Mouse (Mus musculus) right cerebral cortex, adult 18-20 months (tissue): ENCODE measurements around the gene Runx2.

Experiments
- DNase-seq: peaks from one replicate; pipeline ENCODE4 v3.0.0; 2022; ENCODE audit warnings: mixed read lengths

Gene Runx2

DNA sequence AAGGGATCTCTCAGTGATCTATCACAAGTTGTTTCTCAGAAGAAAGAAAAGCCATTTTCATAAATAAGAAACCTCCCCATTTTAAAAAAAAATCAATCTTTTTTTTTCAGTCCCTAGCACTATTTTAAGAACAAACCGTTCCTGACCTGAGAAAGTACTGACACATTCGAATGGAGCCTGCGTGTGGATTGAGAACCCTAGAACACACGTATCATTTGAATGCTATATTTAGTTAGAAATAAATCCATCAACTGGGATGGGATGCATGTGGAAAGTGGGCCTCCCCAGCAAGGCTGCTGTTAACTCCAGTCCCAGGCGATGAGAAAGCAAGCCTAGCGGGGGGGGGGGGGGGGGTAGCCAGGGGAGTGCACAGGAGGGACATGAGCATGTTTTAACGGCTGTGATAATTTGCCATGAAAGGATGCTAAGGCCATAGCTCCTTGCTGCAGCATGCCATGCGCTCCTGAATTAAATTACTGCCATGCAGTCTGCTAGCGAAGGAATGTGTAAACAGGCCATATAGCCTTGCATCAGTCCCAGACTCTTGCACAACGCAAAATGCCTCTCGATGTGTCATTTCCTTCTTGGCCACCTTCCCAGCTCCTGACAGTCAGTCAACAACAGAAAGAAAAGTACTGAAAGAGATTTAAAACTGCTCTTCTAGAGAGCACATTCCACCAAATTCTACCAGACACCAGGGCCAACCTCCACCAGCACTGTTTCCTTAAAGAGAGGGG is 104.9 kb downstream of the Runx2 start:
- DNase-seq, result peak; percentile 55

DNA sequence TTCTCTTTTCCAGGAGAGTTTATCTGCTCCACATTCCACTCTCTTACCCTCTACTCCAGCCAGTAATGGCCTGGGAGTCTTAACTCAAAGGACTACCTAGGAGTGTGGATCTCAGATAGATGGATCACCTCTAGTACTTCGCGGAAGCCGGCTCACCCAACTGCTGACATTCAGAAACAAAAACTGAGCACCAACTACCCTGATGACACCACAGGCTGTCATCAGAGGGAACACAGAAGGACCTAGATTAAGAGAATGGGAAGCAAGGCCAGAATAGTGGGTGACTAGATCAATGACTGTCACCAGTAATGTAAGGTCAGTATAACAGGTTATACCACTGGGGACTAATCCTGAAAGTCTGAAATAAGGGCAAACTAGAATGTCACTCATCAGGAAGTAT is 106.6 kb downstream of the Runx2 start:
- DNase-seq, result no peak

DNA sequence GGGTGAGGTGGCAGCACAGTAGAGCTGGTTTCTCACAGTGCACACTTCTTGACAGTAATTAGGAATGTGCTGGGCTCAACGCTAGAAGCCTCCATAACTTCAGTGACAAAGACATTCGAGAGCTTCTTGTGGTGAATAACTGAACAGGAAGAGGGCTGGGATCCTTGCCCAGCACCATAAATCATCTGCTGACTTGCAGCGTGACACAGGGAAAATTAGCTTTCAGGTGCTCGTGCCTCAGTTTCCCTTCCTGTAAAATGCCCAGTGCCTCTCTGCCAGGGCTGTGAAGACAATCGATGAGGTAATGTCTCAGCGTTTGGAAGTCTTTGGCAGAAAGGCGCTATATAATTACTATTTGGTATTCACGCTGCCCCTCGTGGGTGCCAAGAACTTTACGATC is 108.1 kb downstream of the Runx2 start:
- DNase-seq, result no peak

DNA sequence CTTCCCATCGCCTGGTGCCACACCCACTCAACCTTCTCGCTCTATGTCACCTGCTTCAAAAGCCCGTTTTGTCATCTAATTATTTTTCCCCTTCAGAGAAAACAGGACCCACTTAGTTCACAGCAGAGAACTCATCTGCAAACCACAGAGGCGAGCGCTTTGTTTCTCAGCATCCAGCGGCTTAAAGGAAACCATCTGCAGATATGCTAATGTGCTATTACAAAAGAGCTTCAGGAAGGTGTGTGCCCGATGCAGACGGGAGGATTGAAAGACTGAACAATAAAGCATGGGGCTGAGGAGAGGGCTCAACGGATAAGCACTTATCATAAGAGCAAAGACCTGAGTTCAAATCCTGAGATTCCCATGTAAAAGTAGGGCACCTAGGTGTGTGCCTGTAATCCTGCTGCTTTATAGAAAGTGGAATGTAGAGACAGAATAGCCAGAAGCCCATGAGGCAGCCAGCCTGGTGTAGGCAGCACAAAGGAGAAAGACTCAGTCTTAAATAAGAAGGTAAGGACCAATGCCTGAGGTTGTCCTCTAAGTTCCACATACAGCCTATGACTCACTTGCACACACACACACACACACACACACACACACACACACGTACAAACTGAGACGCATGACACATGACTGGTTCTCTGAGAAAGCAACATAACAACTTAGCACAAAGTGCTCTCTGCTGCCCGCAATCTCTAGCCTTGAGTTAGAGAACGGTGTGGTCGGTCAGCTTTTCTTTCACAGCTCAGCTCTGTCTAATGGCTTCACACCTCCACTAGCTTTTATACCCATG is 111.9 kb downstream of the Runx2 start:
- no peak for DNase-seq

DNA sequence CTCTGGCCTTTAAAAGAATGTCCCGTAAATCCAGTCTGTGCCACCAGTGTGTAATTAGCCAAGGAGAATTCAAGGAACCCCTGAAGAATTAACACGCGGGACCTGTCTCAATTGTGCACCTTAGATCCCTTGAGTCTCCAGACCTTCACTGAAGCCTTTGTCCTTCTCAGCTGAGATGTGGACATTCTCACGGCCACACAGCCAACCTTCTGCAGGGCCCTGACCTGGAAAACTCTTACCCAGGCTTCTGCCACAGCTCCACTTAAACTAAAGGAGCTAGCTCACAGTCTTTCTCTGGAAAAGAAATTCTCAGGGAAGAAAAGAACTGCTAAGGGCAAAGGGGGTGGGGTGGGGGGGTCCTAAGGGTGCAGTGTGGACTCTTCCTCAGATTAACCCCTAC is 113.1 kb downstream of the Runx2 start:
- no peak for DNase-seq

DNA sequence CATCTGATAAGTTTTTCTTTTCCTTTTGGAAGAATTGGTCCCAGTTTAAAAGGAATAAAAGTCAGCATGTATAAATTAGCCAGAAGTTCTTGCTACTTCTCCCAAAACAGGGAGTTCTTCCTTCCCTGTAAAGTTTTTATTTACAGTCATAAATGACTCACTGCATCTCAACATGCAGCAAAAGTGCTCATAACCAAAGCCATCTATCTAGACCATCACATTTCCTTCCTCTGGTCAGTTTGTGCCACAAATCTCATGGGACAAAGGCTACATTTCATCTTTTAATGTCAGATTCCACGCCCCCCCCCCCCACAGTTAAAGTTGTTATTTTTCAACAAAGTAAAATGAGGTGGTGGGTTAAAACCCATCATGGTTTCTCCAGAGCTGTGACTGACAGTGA is 114.3 kb downstream of the Runx2 start:
- no peak for DNase-seq

DNA sequence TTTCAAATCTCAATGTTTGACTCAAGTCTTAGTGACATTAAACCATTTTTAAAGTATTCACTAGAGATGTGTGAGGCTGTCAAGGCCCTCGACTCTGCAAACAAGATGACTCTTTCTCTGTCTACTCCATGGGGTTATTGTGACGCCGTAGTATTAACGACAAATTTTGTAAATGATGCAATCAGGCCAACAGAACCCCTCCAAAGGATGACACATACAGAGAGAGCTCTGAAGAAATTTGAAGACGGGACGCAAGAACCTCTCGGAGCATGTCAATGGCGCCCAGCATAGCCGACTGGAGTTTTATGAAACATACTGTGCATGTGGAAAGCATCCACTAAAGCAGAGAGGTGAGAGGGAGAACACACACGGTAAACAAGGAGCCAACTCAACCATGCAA is 117.5 kb downstream of the Runx2 start:
- no peak for DNase-seq

DNA sequence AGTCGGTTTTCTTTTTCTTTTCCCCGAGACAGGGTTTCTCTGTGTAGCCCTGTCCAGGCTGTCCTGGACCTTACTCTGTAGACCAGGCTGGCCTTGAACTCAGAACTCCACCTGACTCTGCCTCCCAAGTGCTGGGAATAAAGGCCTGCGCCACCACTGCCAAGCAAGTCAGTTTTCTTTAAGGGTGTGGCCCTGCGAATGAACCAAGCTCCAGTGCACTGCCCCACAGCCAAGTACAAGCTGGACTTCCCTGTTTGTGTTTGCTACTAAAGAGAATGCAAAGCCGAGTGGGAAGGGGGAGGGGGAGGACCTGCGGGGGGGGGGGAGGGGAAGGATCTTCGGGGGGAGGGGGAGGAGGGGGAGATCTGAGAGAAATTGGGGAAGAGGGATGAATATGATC is 121.0 kb downstream of the Runx2 start:
- no peak for DNase-seq

DNA sequence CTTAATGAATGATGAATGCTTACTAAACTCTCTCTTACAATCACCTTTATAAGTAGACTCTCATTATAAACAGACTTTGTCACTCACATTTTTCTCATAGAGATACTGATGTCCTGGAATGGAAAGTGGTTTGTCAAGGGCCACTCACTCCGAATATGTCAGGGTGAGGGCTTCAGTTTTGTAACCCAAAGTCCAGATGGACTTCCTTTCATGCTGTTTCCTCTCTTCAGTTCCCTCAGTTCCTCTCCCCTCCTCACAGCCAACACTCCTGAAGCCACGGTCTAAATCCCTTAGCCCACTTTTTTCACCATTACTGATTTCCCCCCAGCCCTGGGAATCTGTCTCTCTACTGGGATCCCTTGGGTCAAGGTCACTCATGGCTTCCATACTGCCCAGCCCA is 123.1 kb downstream of the Runx2 start:
- no peak for DNase-seq

DNA sequence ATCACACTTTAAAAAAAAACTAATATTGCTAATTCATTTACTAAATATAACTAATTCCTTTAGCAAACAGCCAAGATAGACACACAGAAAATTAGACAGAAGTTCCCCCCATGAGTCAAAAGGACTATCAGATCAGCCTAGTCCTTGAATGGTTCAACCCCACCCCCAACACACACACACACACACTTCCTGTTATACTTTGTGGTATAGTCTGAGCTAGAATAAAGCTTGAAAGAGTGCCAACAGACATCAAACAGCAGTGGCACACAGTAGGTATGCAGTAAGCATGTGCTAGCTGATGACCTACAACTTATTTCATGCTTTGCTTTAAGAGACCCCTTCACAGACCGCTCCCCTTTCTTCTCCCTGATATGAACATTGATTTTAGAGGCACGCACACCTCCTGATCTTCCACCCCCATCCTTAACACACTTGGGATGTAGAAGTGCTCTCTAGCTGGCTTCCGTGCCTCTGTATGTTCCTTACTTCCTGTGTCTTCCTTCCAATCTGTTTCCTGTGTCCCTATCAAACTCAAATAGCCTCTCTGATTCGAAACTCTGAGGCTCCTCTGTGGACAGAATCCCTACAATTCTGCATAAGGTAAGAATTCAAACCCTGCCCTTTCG is 124.1 kb downstream of the Runx2 start:
- no peak for DNase-seq

DNA sequence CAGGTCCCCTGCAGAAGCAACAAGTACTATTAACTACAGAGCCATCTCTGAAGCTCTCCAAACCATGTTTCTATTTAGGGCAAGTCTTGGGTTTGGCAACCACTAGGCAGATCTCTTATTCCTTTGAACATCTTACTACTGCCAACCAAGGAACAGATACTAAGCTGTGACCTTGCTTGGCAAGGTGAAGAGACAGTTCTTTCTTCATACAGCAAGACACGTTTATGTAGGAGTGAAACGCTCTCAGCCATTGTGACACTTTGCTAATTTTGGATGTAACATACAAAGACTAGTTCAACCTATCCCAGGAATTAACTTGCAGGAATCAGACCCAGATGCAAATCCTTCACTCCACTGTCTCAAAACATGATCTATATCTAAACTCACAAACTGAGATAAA is 126.3 kb downstream of the Runx2 start:
- no peak for DNase-seq

DNA sequence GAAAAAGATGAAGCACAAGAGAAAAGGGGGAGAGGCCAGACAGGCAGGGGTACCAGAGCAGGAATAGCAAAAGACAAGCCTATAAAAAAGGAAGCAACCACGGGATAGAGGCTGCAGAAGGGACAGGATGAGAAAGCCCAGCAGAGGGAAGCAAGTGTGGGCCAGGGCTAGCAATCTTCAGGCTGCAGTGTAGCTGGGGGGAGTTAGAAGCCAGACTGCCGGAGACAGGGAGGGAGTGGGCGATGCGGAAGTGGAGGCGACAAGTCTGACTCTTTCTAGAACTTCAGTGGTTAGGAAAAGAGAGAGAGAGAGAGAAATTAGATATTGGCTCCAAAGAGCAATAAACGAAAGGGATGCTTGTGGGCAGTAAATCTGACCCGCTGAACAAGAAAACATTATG is 129.1 kb downstream of the Runx2 start:
- DNase-seq, result peak; percentile 80

DNA sequence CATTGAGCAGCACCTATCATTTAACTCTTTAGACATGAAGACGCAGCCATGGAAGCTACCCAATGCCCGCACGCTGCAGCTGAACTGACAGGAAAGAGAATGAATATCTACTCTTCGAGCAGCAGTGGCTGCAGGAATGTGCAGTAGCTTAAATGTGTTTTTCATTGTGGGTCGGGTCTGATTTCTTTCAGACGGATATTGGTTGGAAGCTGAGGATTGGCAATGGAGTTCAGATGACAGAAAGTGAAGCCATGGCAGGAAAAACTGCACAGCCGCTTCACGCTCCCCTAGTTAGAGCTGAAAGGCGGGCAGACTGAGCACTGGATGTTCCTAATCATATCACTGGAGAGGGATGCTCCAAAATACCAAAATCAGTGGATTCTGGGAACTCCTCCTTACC is 131.6 kb downstream of the Runx2 start:
- DNase-seq, result no peak

DNA sequence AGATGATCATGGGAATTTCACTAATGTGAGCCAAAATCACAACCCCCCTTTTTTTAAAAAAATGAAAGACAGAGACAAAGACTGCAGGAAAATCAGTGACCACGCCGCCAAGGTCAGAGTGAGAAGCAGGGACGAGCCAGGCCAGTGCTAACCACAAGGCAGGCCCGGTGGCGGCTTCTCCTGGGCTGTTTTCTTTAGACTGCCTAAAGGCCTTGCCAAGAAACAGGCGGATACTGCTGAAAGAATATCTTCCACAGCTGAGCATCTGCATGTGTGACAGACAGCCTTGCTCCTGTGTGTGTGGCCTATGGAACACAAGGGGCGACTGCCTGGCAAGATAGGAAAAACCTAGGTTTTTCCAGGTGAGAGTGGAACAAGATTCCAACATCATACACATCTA is 136.8 kb downstream of the Runx2 start:
- DNase-seq, result no peak

DNA sequence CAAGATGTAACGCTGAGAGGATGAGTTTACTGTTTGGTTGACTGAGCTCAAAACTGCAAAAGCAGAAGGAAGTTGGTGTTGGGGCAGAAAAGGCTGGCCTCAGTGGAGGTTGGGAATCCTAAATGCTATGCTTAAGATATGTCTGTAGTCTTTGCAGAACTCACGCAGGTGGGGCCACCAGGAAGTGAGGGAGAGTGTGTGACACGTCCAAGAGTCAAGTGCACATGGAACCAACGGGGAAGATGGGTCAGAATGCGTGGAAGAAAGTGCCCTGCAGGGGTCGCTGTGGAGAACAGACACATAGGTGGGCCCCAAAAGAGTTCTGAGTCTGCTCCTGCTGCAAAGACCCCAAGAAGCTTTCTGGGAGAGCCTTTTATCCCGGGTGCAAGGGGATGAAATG is 141.8 kb downstream of the Runx2 start:
- no peak for DNase-seq

DNA sequence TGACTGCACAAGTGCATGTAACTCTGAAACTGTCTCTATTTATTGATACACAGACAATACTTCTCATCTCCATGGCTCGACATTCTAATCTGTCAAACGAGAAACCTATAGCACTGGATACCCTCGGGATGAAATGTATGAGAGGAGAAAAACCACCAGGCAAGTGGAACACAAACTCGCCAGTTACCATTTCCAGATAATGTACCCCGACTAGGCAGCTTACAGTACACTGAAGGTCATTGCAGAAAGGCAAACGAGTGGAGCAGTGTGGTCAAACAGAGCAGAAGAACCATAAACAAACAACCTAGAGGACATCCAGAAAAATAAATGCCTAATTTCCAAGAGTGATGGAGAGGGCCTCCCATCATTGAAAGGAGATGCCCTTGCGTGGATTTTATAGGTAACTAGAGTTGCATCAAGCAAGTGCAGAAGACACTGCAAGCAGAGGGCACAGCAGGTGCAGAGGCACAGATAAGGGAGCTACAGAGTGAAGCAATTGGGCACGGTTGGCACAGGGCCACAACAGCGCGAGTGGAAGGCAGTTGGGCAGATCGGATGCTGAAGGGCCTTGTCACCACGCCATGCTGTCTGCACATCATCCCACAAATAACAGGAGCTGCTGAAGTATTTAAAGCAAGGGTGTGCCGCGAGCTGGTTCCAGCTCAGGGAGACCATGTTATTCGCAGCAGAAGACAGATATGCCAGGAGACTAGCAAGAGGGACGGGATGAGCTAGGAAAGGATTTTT is 142.5 kb downstream of the Runx2 start:
- DNase-seq, result peak; percentile 82

DNA sequence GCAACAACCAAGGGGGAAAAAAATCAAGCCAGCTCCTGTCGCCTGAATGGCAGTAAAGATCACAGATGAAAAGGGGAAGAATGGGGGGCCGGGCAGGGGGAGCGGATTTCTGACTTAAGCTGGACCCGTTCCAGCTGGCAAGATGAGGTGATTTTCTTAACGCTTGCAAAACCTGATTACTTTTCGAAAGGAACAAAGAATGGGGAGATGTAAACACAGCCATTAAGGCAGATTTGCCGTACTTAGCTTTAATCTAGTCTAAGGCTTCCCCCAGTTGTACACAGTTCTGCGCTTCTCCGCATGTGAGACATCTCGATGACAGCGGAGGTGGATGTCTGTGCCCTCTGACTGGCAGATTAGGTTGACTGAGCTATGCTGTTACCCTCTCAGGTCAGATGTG is 144.6 kb downstream of the Runx2 start:
- DNase-seq, result no peak

DNA sequence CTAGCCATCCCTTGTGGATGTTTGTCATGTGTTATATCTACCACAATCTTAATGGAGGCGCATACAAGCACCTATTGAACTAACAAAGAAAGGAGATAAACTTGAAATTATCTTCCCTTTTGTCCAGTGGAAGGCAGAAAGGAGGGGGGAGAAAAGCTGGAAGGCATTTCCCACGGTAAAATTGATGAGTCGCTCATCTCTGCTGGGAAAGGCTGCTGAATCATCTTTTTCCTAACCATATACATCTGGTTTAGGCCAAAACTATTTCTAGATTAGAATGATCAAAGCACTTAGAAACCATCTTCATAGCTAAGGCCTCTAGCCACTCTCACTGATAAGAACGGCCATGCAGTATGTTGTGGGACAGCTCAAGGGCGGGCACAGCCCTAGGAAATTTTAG is 147.3 kb downstream of the Runx2 start:
- no peak for DNase-seq

DNA sequence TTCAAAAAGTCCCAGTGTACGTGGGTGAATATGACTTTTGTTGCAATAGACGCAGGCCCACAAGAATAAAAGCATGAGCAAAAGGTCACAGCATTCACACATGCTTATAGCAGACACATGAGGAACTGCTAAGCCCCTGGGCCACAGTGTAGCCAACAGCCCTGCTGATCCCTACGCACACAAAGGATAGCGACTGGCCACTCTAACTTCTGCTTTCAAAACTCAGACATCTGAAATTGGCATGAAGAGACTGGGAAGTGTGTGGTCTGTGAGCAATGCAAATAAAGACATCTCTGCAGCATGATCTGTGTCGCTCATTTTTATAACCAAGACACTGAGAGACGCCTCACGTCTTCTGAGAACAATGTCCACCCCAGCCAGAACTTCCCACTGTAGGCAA is 150.7 kb downstream of the Runx2 start:
- no peak for DNase-seq

DNA sequence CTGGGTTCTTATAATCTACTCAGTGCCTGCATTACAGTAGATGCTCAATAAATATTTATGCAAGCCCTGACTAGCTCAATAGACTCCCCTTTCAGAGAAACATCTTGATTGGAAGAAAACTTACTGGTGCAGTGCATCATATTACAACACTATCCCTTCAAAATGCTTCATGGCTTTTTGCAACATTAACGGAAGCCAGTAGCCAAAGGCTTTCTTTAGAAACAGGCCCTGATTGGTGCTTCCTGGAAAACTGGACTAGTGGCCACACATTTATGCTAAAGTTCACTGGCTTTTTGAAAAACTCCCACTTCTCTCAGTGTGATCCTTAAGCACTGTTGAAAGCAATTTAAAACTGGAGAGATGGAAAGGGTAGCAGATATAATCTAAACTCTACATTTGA is 151.4 kb downstream of the Runx2 start:
- no peak for DNase-seq

DNA sequence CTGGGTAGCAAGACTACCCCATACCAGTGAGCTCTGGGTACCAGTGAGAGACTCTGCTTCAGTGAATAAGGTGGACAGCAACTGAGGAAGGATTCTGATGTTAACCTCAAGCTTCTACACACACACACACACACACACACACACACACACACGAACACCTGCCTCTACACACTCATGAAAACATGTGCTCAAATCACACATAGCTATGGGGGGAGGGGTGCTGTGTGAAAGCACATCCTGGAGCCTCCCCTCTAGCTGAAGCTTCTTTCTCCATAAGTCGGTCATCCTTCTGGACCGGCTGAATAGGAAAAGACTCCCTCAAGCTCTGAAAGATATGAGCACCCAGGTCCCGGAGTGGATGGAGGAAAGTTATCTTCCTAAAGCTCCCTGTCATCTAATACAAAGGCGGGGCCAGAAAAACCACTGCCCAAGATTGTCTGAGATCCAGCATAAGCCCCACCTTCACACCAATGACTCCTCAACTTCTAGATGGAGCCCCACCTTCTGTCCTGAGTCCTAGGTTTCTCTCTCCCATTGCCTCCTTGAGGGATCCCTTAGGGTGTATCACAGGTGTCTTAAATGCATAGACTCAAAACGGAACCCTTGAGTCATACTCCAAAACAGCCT is 152.4 kb downstream of the Runx2 start:
- DNase-seq, result no peak

DNA sequence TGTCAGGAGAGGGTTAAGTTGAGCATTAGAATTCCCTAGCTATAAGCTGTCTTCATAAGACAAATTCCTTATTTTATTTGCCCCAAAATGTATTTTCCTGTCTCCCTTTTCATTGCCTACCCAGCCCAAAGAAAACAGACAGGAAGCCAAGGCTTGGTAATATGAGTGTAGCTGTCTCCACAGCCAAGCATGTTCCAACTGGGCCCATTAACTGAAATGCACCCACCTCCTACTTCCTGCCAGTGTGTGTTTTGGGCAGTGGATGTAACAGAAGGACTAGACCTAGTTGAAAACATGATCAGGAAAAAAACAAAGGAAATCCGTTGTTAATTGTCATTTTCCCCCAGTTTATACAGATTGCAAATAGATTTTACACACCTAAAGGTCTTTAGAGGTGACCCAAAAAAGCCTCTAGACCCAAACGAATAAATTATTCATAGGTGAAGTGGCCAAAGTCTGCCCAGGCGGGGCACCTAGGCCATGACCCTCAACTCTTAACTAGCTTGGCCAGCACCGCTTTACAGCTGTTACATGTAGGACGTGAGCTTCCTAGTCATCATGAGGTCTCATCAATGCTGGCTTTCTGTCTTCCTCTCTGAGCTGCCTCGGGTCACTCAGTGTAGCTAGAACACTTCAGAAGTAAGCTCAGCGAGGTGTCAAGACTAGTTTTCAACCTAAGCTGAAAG is 154.3 kb downstream of the Runx2 start:
- no peak for DNase-seq
